Mouse (Mus musculus): ENCODE results near the gene Herc3. TPM values are rescaled to one million over a fixed set of nuclear protein-coding genes. Genes with fewer than 3 reads are reported as not detected.
"Not testable (repeated sequence)": the region's sequence is repeated elsewhere in the genome, so short reads cannot be mapped to it uniquely, and the experiment has no call there.

Gene Herc3
- polyA plus RNA-seq, 1 experiment, result 33.6 TPM

- Histone ChIP-seq H3K27ac (replicated peaks; ENCODE audit: low read depth, low read length) (no peak overlapping the region), H3K4me1 (ENCODE audit: control insufficient read depth, insufficient read depth, insufficient read length, low read length) (no peaks in the 10 kb centered on the region), H3K4me3 (ENCODE audit: insufficient read depth, low read depth, low read length) (no peak overlapping the region)
Observed at GRCm38 (mm10) chr6:58844188-58844822, 13.0 kb downstream of the Herc3 start.

GRCm38 (mm10) chr6:58846850-58847692 is 15.8 kb downstream of the Herc3 start:
- H3K4me1 ChIP-seq (ENCODE audit: control insufficient read depth, insufficient read depth, insufficient read length, low read length), result no peaks in the 10 kb centered on the region
- no peak overlapping the region for H3K27ac ChIP-seq (replicated peaks; ENCODE audit: low read depth, low read length)
- H3K4me3 ChIP-seq (ENCODE audit: insufficient read depth, low read depth, low read length), result no peak overlapping the region

DNA sequence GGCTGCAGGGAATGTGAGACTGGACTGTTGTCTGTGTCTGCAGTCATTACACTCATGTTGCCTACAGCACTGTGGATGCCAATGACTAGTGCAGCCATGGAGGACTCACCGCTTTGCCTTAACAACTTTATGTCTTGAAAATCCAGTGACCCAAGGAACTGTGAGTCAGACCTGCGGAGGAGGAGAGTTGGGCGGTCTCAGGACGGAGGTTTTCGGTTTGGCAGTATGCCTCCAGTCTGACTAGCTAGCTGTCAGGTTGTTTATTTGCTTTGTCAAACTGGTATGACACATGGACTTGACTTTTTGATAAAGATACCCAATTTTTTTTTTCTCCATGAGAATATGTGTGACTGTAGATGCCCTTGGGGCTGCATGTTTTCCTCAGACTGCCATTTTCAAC is 16.6 kb downstream of the Herc3 start:
- no peaks in the 10 kb centered on the region for H3K4me1 ChIP-seq (ENCODE audit: control insufficient read depth, insufficient read depth, insufficient read length, low read length)

GRCm38 (mm10) chr6:58849356-58849755 is 18.1 kb downstream of the Herc3 start:
- Histone ChIP-seq H3K4me3 (ENCODE audit: insufficient read depth, low read depth, low read length) (no peak overlapping the region), H3K4me1 (ENCODE audit: control insufficient read depth, insufficient read depth, insufficient read length, low read length) (no peaks in the 10 kb centered on the region), H3K27ac (replicated peaks; ENCODE audit: low read depth, low read length) (no peak overlapping the region)

More for the DNA sequence above, 16.6 kb downstream of the Herc3 start:
- Histone ChIP-seq H3K4me3 (ENCODE audit: insufficient read depth, low read depth, low read length) (no peak overlapping the region), H3K27ac (replicated peaks; ENCODE audit: low read depth, low read length) (no peak overlapping the region)

DNA sequence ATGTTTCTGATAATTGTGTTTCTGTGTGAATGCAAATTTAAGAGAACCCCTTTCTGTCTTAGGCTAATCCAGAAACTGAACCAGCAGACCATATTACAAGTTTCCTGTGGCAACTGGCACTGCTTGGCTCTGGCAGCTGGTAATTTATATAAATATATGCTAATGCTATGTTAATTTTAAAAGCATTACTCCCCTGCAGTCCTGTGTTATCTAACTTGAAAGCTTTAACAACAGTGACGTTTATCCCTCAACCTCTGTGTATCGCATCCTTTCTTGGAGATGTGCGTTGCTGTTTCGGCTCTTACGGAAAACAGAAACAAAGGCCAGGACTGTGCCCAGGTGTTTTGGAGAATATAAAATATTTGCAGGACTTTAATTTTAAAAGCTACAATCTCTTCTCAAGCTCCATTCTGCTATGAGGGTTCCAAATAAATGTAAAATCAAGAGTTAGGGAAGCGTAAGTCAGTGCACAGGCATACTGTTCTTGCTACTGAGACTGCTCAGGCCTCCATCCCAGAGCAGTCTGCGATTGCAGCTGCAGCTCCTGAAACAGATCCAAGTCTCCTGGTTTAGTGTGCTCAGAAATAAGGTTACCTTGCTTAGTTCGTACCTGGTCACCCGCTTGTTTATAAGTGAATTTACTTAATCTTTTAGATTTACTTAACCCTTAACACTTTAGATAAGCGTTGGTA is 24.6 kb downstream of the Herc3 start:
- Histone ChIP-seq H3K27ac (replicated peaks; ENCODE audit: low read depth, low read length) (no peak overlapping the region), H3K4me3 (ENCODE audit: insufficient read depth, low read depth, low read length) (no peak overlapping the region), H3K4me1 (ENCODE audit: control insufficient read depth, insufficient read depth, insufficient read length, low read length) (no peaks in the 10 kb centered on the region)

DNA sequence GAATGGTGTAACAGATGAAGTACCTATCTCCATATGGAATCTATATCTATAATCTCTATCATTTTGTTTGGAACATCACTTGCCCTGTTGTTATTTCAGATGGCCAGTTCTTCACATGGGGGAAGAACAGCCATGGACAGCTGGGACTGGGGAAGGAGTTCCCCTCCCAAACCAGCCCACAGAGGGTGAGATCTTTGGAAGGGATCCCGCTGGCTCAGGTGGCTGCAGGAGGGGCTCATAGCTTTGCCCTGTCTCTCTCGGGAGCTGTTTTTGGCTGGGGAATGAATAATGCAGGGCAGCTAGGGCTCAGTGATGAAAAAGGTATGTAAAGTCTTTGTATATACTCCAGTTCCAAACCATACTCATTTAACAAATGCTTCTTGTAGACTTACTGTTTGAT is 25.2 kb downstream of the Herc3 start:
- no peak overlapping the region for H3K27ac ChIP-seq (replicated peaks; ENCODE audit: low read depth, low read length)
- H3K4me3 ChIP-seq (ENCODE audit: insufficient read depth, low read depth, low read length), result no peak overlapping the region
- H3K4me1 ChIP-seq (ENCODE audit: control insufficient read depth, insufficient read depth, insufficient read length, low read length), result no peaks in the 10 kb centered on the region

DNA sequence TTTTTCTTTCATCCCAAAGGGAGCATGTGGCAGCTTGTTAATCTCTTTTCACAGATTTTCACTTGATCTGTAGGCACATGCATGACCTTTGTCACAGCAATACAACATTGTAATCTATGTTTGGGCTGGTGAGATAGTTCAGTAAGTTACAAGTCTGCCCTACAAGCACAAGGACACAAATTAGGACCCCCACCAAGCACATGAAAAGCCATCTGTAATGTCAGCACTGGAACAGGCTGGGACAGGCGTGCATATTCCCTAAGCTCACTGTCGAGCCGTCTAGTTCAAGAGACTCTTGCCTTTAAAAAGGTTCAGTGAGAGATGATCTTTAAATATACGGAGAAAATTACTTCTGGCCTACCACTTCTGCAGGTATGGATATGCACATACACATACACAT is 28.3 kb downstream of the Herc3 start:
- H3K4me3 ChIP-seq (ENCODE audit: insufficient read depth, low read depth, low read length), result no peak overlapping the region
- H3K27ac ChIP-seq (replicated peaks; ENCODE audit: low read depth, low read length), result no peak overlapping the region
- H3K4me1 ChIP-seq (ENCODE audit: control insufficient read depth, insufficient read depth, insufficient read length, low read length), result no peaks in the 10 kb centered on the region

- H3K4me3 ChIP-seq (ENCODE audit: insufficient read depth, low read depth, low read length), result no peak overlapping the region
- H3K27ac ChIP-seq (replicated peaks; ENCODE audit: low read depth, low read length), result no peak overlapping the region
- H3K4me1 ChIP-seq (ENCODE audit: control insufficient read depth, insufficient read depth, insufficient read length, low read length), result no peaks in the 10 kb centered on the region
Observed at GRCm38 (mm10) chr6:58862446-58862993, 31.3 kb downstream of the Herc3 start.

DNA sequence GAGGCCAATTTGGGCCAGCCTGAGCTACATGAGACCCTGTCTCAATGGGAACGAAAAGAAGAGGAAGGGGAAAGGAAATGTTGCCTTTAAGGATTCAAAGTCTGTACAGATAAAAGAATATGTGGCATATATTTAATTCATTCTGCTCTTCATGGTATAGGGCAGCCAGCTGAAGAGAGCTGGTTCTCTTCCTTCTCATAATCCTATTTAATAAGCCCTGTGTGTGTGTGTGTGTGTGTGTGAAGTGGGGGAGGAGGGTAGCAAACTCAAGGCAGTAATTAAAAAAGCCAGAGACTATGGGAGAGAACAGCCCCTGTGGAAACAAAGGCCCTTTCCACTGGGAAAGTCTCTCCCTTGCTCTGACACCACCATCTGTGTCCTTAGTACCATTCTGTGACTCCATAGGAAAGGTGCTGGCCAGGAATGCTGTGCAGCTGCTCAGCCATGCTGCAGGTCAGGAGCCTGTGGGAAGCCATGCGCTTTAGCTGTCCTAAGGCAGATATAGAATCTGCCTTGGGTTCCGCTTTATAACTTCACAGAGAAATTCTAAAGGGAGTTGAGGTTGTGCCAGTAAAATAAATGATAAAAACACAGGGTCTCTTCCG is 32.5 kb downstream of the Herc3 start:
- no peaks in the 10 kb centered on the region for H3K4me1 ChIP-seq (ENCODE audit: control insufficient read depth, insufficient read depth, insufficient read length, low read length)
- no peak overlapping the region for H3K4me3 ChIP-seq (ENCODE audit: insufficient read depth, low read depth, low read length)
- H3K27ac ChIP-seq (replicated peaks; ENCODE audit: low read depth, low read length), result no peak overlapping the region

- H3K4me1 ChIP-seq (ENCODE audit: control insufficient read depth, insufficient read depth, insufficient read length, low read length); H3K27ac ChIP-seq (replicated peaks; ENCODE audit: low read depth, low read length); H3K4me3 ChIP-seq (ENCODE audit: insufficient read depth, low read depth, low read length): not testable (repeated sequence)
Observed at GRCm38 (mm10) chr6:58867858-58868257, 36.6 kb downstream of the Herc3 start.

GRCm38 (mm10) chr6:58879572-58879971 is 48.3 kb downstream of the Herc3 start:
- Histone ChIP-seq H3K4me1 (ENCODE audit: control insufficient read depth, insufficient read depth, insufficient read length, low read length) (no peaks in the 10 kb centered on the region), H3K4me3 (ENCODE audit: insufficient read depth, low read depth, low read length) (no peak overlapping the region), H3K27ac (replicated peaks; ENCODE audit: low read depth, low read length) (no peak overlapping the region)

DNA sequence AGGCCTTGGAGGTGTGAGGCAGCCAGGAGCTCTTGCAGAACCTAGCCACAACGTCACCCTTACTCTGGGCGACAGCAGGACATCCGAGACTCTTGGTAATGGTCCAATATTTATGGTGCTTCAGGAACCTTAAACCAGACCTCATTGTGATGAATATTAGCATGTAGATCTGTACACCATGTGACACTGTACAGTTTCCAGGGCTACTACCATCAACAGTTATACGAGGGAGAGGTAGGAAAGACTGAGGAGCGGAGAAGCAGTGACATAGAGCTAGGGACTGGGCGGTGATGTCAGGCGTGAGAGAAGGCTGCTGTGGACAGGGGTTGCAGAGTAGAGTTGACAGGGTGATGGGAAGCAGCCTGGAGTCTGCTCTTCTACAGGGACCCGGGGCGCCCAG is 48.7 kb downstream of the Herc3 start:
- Histone ChIP-seq H3K27ac (replicated peaks; ENCODE audit: low read depth, low read length) (no peak overlapping the region), H3K4me3 (ENCODE audit: insufficient read depth, low read depth, low read length) (no peak overlapping the region), H3K4me1 (ENCODE audit: control insufficient read depth, insufficient read depth, insufficient read length, low read length) (no peaks in the 10 kb centered on the region)

- Histone ChIP-seq H3K27ac (replicated peaks; ENCODE audit: low read depth, low read length) (no peak overlapping the region), H3K4me1 (ENCODE audit: control insufficient read depth, insufficient read depth, insufficient read length, low read length) (no peaks in the 10 kb centered on the region), H3K4me3 (ENCODE audit: insufficient read depth, low read depth, low read length) (no peak overlapping the region)
Observed at GRCm38 (mm10) chr6:58880861-58881260, 49.6 kb downstream of the Herc3 start.

GRCm38 (mm10) chr6:58881363-58881762 is 50.1 kb downstream of the Herc3 start:
- H3K27ac ChIP-seq (replicated peaks; ENCODE audit: low read depth, low read length), result no peak overlapping the region
- no peak overlapping the region for H3K4me3 ChIP-seq (ENCODE audit: insufficient read depth, low read depth, low read length)
- H3K4me1 ChIP-seq (ENCODE audit: control insufficient read depth, insufficient read depth, insufficient read length, low read length), result no peaks in the 10 kb centered on the region

GRCm38 (mm10) chr6:58882271-58882670 is 51.0 kb downstream of the Herc3 start:
- no peak overlapping the region for H3K27ac ChIP-seq (replicated peaks; ENCODE audit: low read depth, low read length)
- H3K4me1 ChIP-seq (ENCODE audit: control insufficient read depth, insufficient read depth, insufficient read length, low read length), result no peaks in the 10 kb centered on the region
- no peak overlapping the region for H3K4me3 ChIP-seq (ENCODE audit: insufficient read depth, low read depth, low read length)
